Mouse (Mus musculus) gastrocnemius, postnatal 14 days (tissue): ENCODE results near the gene Tmem198b. TPM values are rescaled to one million over a fixed set of nuclear protein-coding genes. Genes with fewer than 3 reads are reported as not detected.

Source experiments
- DNase-seq: peaks from one replicate; pipeline ENCODE4 v3.0.0; 2021; ENCODE audit warnings: mixed read lengths
- intact Hi-C: fragments of 180-260 bp; cut with DNase I; formaldehyde crosslinking; loops from one replicate; pipeline ENCODE4 v1.15.1; 2025; ENCODE audit warnings: low total_unique reads
- total RNA-seq, 2 experiments: library from RNA; stranded (reverse); gene quantifications; 2 replicates each; pipeline ENCODE4 v1.2.3; 2021

Gene Tmem198b
- total RNA-seq, 2 experiments from 2014 or later = 6.4 to 7.4 TPM

DNA sequence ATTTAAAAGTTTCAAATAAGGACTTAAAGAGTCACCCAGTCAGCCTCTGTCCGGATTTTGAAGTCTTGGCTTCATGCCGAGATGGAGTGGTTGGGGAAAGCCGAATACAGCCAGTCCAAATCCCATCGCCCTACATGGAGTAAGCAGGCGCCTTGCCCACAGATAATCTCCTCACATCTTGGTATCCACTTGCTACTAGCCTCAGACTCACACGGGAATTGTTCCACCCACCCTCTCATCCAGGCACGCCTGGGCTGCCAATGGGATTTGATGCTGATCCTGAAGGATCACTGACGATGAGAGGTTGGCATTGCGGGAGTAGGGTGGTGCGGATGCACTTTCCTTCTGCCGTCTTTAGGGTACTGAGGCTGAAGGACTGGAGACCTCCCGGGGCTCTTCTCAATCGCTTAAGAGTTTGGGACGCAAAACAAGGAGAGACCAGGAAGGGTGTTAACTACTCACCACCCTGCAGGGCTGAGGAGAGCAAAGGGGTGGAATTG lies 349 bp downstream of the Tmem198b start, which contains the start of gene Dnajc14:
Gene Dnajc14 (plus strand): TSS at position 292 of the 500 bp plus-strand sequence.
- peak; percentile 58 for DNase-seq
- intact Hi-C loops = loop anchor here (10.0 kb wide), 1 partner anchor 59 kb away; the partner anchor contains the start of genes Dgka and Pym1

DNA sequence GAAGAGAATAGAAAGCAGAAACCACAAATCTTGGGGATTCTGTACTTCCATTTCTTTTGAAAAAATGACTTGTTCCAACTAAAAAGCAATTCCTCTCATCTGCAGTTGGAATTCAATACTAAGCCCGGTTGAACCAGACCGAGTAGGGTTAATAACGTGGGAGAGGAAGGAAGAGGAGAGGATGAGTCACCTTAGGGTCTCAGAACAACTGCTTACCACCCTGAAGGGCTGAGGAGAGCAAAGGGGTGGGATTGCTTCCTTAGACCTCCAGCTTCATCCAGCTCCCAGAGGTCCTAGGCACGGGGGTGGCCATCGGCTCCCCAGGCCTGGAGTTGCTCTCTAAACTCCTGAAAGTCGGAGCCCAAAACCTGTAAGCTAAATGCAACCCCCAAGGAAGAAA lies 809 bp downstream of the Tmem198b start:
- no peak for DNase-seq
- intact Hi-C loops = loop anchor here (10.0 kb wide), 1 partner anchor 59 kb away; the partner anchor contains the start of genes Dgka and Pym1

DNA sequence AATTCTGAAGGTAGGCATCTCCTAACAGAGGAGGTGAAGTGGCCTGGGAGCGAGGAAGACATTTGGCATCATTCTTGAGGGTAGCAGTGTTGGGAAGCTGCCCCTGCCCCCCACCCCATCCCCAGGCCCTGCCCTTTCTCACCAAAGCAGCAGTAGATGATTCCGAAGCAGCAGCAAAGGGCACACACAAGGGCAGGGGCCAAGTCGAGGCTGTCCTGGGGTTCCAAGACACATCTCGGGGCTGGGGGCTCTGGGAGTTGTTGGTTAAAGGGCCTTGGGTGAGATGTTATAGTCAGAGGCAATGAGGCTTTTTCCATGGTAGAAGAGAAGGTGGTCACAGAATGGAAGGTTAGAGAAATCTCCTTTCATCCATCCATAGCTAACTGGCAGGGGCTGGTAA lies 1.2 kb downstream of the Tmem198b start:
- no peak for DNase-seq
- intact Hi-C loops = loop anchor here (10.0 kb wide), 1 partner anchor 58 kb away; the partner anchor contains the start of genes Dgka and Pym1

DNA sequence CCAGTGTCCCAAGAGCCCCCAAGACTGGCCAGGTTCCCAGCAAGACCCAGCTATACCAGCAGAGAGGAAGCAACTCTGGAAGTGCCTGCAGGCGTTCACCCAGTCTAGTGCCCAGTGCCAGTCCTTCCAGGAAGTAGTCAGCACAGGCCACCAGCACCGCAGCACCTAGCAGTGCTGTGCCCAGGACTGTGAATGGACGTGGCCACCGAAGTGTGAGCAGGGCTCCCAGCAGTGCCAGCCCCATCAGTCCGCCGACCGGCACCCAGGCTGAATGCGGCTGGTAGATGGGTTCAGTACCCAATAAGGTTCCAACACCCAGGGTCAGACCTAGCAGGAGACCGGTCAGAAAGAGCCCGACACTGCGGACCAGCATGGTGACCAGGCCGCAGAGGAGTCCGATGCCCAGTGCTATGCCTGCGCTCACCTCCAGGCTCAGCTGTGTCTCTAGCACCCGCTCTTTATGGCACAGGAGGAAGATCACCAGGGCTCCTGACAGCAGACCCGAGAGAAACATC lies 2.1 kb downstream of the Tmem198b start:
- intact Hi-C loops = loop anchor here (10.0 kb wide), 1 partner anchor 57 kb away; the partner anchor contains the start of genes Dgka and Pym1
- DNase-seq = no peak

DNA sequence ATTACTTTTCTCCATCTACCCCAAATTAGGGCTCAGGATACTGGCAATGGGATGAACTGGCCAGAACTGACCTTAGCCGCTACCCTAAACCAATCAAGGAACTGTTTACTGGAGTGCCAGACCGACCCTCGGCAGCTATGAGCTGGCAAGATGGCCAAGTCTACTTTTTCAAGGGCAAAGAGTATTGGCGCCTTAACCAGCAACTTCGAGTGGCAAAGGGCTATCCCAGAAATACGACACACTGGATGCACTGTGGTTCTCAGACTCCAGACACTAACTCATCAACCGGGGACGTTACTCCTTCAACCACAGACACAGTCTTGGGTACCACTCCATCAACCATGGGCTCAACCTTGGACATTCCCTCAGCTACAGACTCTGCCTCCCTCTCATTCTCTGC lies 5.5 kb downstream of the Tmem198b start:
- intact Hi-C loops = no loop called here

GRCm38 (mm10) chr10:128795581-128795980 lies 8.6 kb downstream of the Tmem198b start:
- intact Hi-C loops = no loop called here
- no peak for DNase-seq

More for the DNA sequence above, 5.5 kb downstream of the Tmem198b start:
- no peak for DNase-seq

DNA sequence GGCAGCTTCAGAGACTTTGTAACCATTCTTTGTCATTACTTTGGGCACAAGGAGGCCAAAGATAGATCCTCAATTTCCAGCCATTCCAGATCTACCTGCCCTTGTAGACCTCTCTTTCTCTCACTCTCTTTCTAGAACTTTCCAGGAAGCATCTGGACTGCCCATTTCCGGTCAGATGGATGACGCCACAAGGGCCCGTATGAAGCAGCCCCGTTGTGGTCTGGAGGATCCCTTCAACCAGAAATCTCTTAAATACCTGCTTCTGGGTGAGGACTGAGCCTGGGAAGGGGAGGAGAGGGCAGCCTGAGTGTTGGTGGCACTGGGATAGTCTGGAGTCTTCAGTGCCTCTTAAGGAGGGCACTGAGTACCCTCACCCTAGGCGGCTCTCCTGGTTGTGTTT lies 9.8 kb downstream of the Tmem198b start:
- intact Hi-C loops = no loop called here
- DNase-seq = no peak

GRCm38 (mm10) chr10:128793258-128793657 lies 10.9 kb downstream of the Tmem198b start:
- intact Hi-C loops = no loop called here
- no peak for DNase-seq

GRCm38 (mm10) chr10:128792041-128792440 lies 12.1 kb downstream of the Tmem198b start:
- intact Hi-C loops = no loop called here
- no peak for DNase-seq

DNA sequence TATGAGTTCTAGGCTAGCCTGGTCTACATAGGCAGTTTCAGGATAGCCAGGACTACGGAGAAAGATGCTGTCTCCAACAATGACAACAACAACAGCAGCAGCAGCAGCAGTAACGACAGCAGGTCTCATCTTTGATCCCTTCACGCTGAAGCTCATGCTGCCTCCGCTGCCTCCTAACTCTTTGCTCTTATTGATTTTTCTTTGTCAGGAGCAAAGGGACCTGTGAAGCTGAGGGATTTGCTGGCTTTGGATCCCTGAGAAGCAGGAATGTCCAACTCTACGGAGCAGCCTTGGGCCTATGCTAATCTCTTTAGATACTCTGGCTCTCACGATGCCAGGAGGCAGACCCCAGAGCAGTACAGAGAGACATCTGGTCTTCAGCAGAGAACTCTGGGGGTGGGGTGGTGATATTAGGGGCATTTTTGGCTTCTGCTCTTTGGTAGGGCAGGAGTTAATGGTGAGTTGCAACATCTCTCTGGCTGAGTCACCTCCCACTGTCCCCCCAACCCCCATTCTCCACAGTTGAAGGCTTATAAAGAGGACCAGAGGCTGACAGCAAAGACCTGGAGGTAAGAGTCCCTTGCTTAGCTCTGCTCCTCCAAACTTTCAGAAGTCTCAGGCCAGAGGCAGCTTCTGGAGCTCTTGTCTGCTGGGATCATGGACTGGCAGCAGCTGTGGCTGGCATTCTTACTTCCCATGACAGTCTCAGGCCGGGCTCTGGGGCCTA lies 13.6 kb downstream of the Tmem198b start, which contains the start of gene Mmp19:
Gene Mmp19 (plus strand): TSS at position 513 of the 727 bp plus-strand sequence.
- peak; percentile 33 for DNase-seq
- intact Hi-C loops = no loop called here

DNA sequence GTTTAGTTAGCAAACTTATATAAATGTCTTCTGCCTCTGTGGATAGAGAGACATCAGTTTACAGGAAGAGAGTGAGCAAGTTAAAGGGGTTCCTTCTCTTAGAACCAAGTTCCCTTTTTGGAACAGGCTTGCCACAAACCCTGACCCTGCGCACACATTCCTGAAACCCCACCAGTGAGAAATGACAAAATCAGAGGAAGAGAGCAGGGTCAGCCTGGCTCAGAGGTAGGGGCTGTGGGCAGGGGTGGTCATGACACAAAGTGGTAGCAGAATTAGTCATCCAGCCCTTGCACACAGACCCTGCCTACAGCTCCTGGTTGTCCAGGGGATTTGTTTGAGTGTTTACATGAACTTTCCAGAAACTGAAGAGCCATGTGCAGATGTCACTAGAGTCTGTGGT lies 24.0 kb downstream of the Tmem198b start:
- DNase-seq = no peak
- intact Hi-C loops = no loop called here

- peak; percentile 88 for DNase-seq
These were observed 25.0 kb downstream of the Tmem198b start for GRCm38 (mm10) chr10:128779011-128779795.

DNA sequence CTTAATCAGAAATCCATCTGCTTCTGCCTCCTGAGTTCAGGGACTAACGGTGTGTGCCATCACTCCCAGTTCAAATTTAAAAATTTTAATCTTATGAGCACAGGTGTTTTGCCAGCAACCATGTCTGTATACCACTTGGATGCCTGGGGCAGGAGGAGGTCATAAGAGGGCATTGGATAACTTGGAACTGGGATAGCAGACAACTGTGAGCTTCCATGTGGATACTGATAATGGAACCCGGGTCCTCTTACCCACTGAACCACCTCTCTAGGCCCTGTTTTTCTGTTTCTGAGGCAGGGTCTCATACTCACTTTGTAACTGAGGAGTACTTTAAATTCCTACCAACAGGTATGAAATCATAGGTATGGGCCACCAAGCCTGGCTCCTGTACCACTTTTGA lies 25.7 kb downstream of the Tmem198b start:
- intact Hi-C loops = no loop called here
- DNase-seq = no peak

More at GRCm38 (mm10) chr10:128779011-128779795, 25.0 kb downstream of the Tmem198b start:
- intact Hi-C loops = no loop called here

- intact Hi-C loops = no loop called here
- no peak for DNase-seq
These were observed 30.5 kb downstream of the Tmem198b start for GRCm38 (mm10) chr10:128773685-128774084.

DNA sequence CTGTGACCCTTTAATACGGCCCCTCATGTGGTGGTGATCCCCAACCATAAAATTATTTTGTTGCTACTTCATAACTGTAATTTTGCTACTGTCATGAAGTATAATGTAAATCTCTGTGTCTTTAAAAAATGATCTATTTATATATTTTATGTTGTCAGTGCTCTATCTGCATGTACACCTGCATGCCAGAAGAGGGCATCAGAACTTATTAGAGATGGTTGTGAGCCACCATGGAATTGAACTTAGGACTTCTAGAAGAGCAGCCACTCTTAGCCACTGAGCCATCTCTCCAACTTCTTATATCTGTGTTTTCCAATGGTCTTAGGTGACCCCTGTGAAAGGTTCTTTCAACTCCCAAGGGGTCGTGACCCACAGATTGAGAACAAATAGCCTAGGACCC lies 31.3 kb downstream of the Tmem198b start:
- intact Hi-C loops = no loop called here
- no peak for DNase-seq

Other genes starting within 250 kb of the Tmem198b start
- 10 to 100 TPM; 50.2 to 54.0 TPM for gene Pa2g4, start 238.4 kb downstream of the Tmem198b start, total RNA-seq
- gene Erbb3, start 214.7 kb downstream of the Tmem198b start, total RNA-seq = 1 to 10 TPM; 4.8 to 7.2 TPM
- gene Rps26, start 177.6 kb downstream of the Tmem198b start, total RNA-seq = 100 to 1,000 TPM; 455 to 537 TPM
- under 1 TPM; 0.25 to 0.58 TPM for gene Ikzf4, start 158.4 kb downstream of the Tmem198b start, total RNA-seq
- 10 to 100 TPM; 11.8 to 12.8 TPM for gene Suox, start 130.3 kb downstream of the Tmem198b start, total RNA-seq
- gene Rab5b, start 108.1 kb downstream of the Tmem198b start, total RNA-seq = 10 to 100 TPM; 75.2 to 78.2 TPM
- 1 to 10 TPM in 1 of 2 experiments, under 1 TPM in 1; 0.71 to 1.2 TPM for gene Pmel, start 100.2 kb downstream of the Tmem198b start, total RNA-seq
- gene Cdk2, start 99.3 kb downstream of the Tmem198b start, total RNA-seq = 1 to 10 TPM; 7.5 to 8.5 TPM
- gene Dgka, start 59.5 kb downstream of the Tmem198b start, total RNA-seq = 10 to 100 TPM in 1 of 2 experiments, 1 to 10 TPM in 1; 8.3 to 10.8 TPM
- 10 to 100 TPM; 10.9 to 14.3 TPM for gene Pym1, start 56.5 kb downstream of the Tmem198b start, total RNA-seq
- gene Mmp19, start 13.5 kb downstream of the Tmem198b start, total RNA-seq = 1 to 10 TPM; 3.2 TPM
- 10 to 100 TPM; 23.3 to 24.5 TPM for gene Dnajc14, start 308 bp downstream of the Tmem198b start, total RNA-seq
- gene Sarnp, start 13.0 kb upstream of the Tmem198b start, total RNA-seq = 10 to 100 TPM; 33.3 to 36.3 TPM
- 1 to 10 TPM; 5.8 to 6.3 TPM for gene Ormdl2, start 17.3 kb upstream of the Tmem198b start, total RNA-seq
- 1 to 10 TPM; 6.7 to 7.1 TPM for gene Gdf11, start 87.3 kb upstream of the Tmem198b start, total RNA-seq
- gene Cd63, start 96.6 kb upstream of the Tmem198b start, total RNA-seq = 100 to 1,000 TPM; 121 to 151 TPM
- 1 to 10 TPM; 5.6 to 7.7 TPM for gene Rdh5, start 118.5 kb upstream of the Tmem198b start, total RNA-seq
- 100 to 1,000 TPM; 174 to 181 TPM for gene Bloc1s1, start 119.7 kb upstream of the Tmem198b start, total RNA-seq
- 10 to 100 TPM; 88.7 to 94.7 TPM for gene Itga7, start 129.4 kb upstream of the Tmem198b start, total RNA-seq
- under 1 TPM in 1 of 2 experiments, not detected in 1; 0.16 TPM for gene Mettl7b, start 156.6 kb upstream of the Tmem198b start, total RNA-seq
- not detected for gene Olfr9, start 185.1 kb upstream of the Tmem198b start, total RNA-seq
- not detected for gene Olfr763, start 206.4 kb upstream of the Tmem198b start, total RNA-seq
- not detected for gene Olfr764-ps1, start 235.5 kb upstream of the Tmem198b start, total RNA-seq
- not detected for gene Olfr765, start 245.6 kb upstream of the Tmem198b start, total RNA-seq